Mouse (Mus musculus) neural tube, embryonic 11.5 days (tissue): ENCODE data around the gene Lpin2. TPM values are rescaled to one million over a fixed set of nuclear protein-coding genes. Genes with fewer than 3 reads are reported as not detected.

Source experiments
- ATAC-seq: fragments of 200-750 bp; cut with Nextera tagmentation; 2 replicates; pipeline ENCODE4 v1.8.0; 2017; ENCODE audit warnings: moderate number of reproducible peaks, mild to moderate bottlenecking, moderate TSS enrichment, moderate library complexity; ENCODE audit not compliant: insufficient read depth, low FRiP score, low TSS enrichment
- DNase-seq: peaks from one replicate; pipeline ENCODE4 v3.0.0-alpha.2; 2015; ENCODE audit warnings: low spot score
- H3K27ac ChIP-seq: fragments of 300-500 bp; sonication (generic); 2 replicates; pipeline ENCODE4 v1.5.1; 2014; ENCODE audit warnings: low read depth, mild to moderate bottlenecking, low read length
- H3K27me3 ChIP-seq: fragments of 300-500 bp; sonication (generic); 2 replicates; pipeline ENCODE4 v1.6.1; 2014; ENCODE audit warnings: mild to moderate bottlenecking, low read length, mixed read lengths; ENCODE audit not compliant: control insufficient read depth, insufficient read depth
- H3K36me3 ChIP-seq: fragments of 300-500 bp; sonication (generic); 2 replicates; pipeline ENCODE4 v1.6.1; 2014; ENCODE audit warnings: mild to moderate bottlenecking, low read length, moderate library complexity, mixed read lengths; ENCODE audit not compliant: control insufficient read depth, insufficient read depth
- H3K4me1 ChIP-seq: fragments of 300-500 bp; sonication (generic); 2 replicates; pipeline ENCODE4 v1.6.1; 2014; ENCODE audit warnings: low read length, mixed read lengths; ENCODE audit not compliant: control insufficient read depth, insufficient read depth
- H3K4me2 ChIP-seq: fragments of 300-500 bp; sonication (generic); 2 replicates; pipeline ENCODE4 v1.6.1; 2014; ENCODE audit warnings: low read depth, mild to moderate bottlenecking, moderate library complexity
- H3K4me3 ChIP-seq: fragments of 300-500 bp; sonication (generic); 2 replicates; pipeline ENCODE4 v1.5.1; 2014; ENCODE audit warnings: low read depth, low read length
- H3K9ac ChIP-seq: fragments of 300-500 bp; sonication (generic); 2 replicates; pipeline ENCODE4 v1.6.1; 2014; ENCODE audit warnings: mild to moderate bottlenecking, low read length
- H3K9me3 ChIP-seq: fragments of 300-500 bp; sonication (generic); 2 replicates; pipeline ENCODE4 v1.6.1; 2016; ENCODE audit warnings: low read length; ENCODE audit not compliant: control insufficient read depth
- WGBS: fragments of 180-500 bp; shearing (Covaris S2); extraction: QIAGEN DNeasy Blood & Tissue Kit; methylation state at CpG from one replicate; pipeline ENCODE4 v1.1.7; 2014; 5-methylcytosine and 5-hydroxymethylcytosine counted together
- polyA plus RNA-seq: library from polyadenylated mRNA; unstranded; fragments of >200 nt; fragmentation: Nextera tagmentation; extraction: Ambion mirVana; gene quantifications from 2 replicates; pipeline ENCODE4 v1.2.1, GENCODE M21; 2014

Gene Lpin2
- polyA plus RNA-seq, 1 experiment from 2014 or later = 37.4 TPM

- ATAC-seq (no peak), DNase-seq (no peak)
- H3K27me3 ChIP-seq = no peaks in the 10 kb centered on the region
- H3K9ac ChIP-seq = no peak overlapping the region
- H3K27ac ChIP-seq = no peak overlapping the region
- H3K4me3 ChIP-seq = no peak overlapping the region
- H3K4me1 ChIP-seq = no peaks in the 10 kb centered on the region
- 93% methylated on average over 9 of the region's 9 CpGs for WGBS
- no peak overlapping the region for H3K4me2 ChIP-seq
- no peaks in the 10 kb centered on the region for H3K9me3 ChIP-seq
- peaks cover 11% of the 10 kb centered on the region for H3K36me3 ChIP-seq
Observed at GRCm38 (mm10) chr17:71240811-71241210, 58.5 kb downstream of the Lpin2 start.

DNA sequence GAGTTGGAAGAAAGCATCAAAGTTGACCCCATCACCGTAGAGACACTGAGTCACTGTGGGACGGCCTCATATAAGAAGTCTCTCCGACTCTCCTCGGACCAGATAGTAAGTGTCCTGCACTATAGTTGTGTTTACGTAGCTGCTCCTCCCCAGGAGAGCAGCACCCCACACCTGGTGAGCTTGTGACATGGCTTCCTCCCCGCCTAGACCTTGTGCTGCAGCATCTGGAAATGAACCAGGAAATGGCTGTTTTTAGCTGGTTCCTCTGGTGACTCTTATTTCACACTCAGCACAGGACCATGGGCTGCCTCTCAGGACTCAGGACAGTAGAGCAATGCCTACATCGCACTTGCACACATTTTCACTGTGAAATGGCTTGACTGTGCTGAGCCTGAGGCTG is 60.3 kb downstream of the Lpin2 start:
- 94% methylated on average over 7 of the region's 7 CpGs for WGBS
- no peak for DNase-seq
- no peaks in the 10 kb centered on the region for H3K27me3 ChIP-seq
- no peak overlapping the region for H3K27ac ChIP-seq
- H3K9me3 ChIP-seq = no peaks in the 10 kb centered on the region
- peaks cover 22% of the 10 kb centered on the region for H3K36me3 ChIP-seq
- ATAC-seq = no peak
- H3K4me1 ChIP-seq = no peaks in the 10 kb centered on the region
- H3K4me3 ChIP-seq = no peak overlapping the region
- no peak overlapping the region for H3K9ac ChIP-seq
- no peak overlapping the region for H3K4me2 ChIP-seq

- Histone ChIP-seq H3K9me3 (no peaks in the 10 kb centered on the region), H3K36me3 (peaks cover 22% of the 10 kb centered on the region), H3K4me1 (no peaks in the 10 kb centered on the region), H3K4me3 (no peak overlapping the region), H3K27ac (no peak overlapping the region), H3K9ac (no peak overlapping the region), H3K4me2 (no peak overlapping the region), H3K27me3 (no peaks in the 10 kb centered on the region)
- ATAC-seq (no peak), DNase-seq (no peak)
- 98% methylated on average over 15 of the region's 15 CpGs for WGBS
Observed at GRCm38 (mm10) chr17:71245133-71245532, 62.8 kb downstream of the Lpin2 start.

GRCm38 (mm10) chr17:71246022-71246421 is 63.7 kb downstream of the Lpin2 start:
- Histone ChIP-seq H3K27ac (no peak overlapping the region), H3K4me2 (no peak overlapping the region), H3K9ac (no peak overlapping the region), H3K36me3 (peaks cover 24% of the 10 kb centered on the region), H3K9me3 (no peaks in the 10 kb centered on the region), H3K27me3 (no peaks in the 10 kb centered on the region), H3K4me3 (no peak overlapping the region), H3K4me1 (no peaks in the 10 kb centered on the region)
- WGBS = 96% methylated on average over 4 of the region's 4 CpGs
- ATAC-seq (no peak), DNase-seq (no peak)

DNA sequence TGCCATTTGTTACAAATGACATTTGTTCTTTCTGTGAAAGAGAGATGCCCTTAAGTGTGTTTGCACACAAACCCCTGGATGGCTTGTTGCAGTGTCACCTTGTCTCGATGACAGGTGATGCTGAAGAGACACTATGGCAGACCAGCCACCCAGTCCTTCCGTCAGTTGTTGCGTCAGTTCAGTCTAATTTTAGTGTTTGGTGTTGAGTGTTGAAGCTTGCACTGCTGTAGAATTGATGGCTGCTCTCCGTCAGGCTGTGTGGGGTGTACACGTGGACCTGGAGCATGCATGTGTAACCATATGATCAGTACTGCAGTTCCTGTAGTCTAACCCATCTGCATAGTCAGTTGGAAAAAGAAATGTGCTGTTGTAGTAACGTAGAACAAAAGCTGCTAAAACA is 66.6 kb downstream of the Lpin2 start:
- no peaks in the 10 kb centered on the region for H3K4me1 ChIP-seq
- DNase-seq (no peak), ATAC-seq (no peak)
- no peaks in the 10 kb centered on the region for H3K27me3 ChIP-seq
- no peak overlapping the region for H3K4me2 ChIP-seq
- no peak overlapping the region for H3K4me3 ChIP-seq
- no peak overlapping the region for H3K9ac ChIP-seq
- H3K27ac ChIP-seq = no peak overlapping the region
- 92% methylated on average over 6 of the region's 6 CpGs for WGBS
- no peaks in the 10 kb centered on the region for H3K9me3 ChIP-seq
- peaks cover 13% of the 10 kb centered on the region; the same call in 1 of the 2 replicates for H3K36me3 ChIP-seq

DNA sequence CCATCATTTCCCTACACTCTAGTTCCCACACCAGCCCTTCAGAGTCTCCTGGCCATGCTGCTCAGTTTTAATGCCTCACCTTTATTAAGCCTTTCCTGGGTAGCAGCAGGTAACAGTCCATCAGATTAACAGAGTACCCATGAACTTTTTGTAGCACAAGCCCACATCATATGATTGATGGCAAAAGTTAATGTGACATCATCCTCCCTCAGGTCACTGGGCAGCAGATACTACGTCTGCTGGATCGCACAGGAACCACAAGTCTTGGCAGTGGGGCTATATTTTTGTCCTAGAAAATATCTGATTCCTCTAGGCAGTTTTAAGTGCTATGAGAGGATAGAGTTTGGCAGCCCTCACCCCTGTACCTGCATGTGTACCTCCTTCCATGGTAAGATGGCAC is 67.7 kb downstream of the Lpin2 start:
- 81% methylated on average over 2 of the region's 2 CpGs for WGBS
- Histone ChIP-seq H3K27me3 (no peaks in the 10 kb centered on the region), H3K9ac (no peak overlapping the region), H3K36me3 (peaks cover 13% of the 10 kb centered on the region; the same call in 1 of the 2 replicates), H3K4me2 (no peak overlapping the region), H3K4me3 (no peak overlapping the region), H3K4me1 (no peaks in the 10 kb centered on the region), H3K9me3 (no peaks in the 10 kb centered on the region), H3K27ac (no peak overlapping the region)
- DNase-seq (no peak), ATAC-seq (no peak)

- no peak for DNase-seq
Observed at GRCm38 (mm10) chr17:71250819-71251600, 68.7 kb downstream of the Lpin2 start.

DNA sequence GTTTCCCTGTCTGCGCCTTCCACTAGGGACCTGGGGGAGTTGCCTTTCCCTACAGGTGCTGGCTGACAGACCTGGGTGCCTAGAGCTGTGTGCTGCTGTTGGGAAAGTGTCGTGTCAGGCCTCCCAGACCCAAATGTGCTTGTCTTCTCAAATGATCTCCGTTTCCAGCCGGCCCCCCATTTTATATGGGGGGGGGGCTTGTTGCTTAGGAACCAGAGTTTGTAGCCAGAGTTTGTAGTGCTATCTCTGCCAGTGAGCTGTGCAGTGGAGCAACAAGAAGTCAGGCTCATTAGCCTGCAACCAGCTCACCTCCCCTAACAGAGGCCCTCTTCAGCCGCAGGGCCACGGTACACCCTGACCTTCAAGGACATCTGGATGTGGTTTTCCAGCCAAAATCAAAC is 69.2 kb downstream of the Lpin2 start:
- ATAC-seq = no peak
- 65% methylated on average over 6 of the region's 6 CpGs for WGBS
- no peak overlapping the region for H3K4me3 ChIP-seq
- no peak overlapping the region for H3K9ac ChIP-seq
- no peak overlapping the region for H3K4me2 ChIP-seq
- peaks cover 11% of the 10 kb centered on the region; the same call in 1 of the 2 replicates for H3K36me3 ChIP-seq
- no peaks in the 10 kb centered on the region for H3K4me1 ChIP-seq
- no peaks in the 10 kb centered on the region for H3K9me3 ChIP-seq
- no peak for DNase-seq
- H3K27me3 ChIP-seq = no peaks in the 10 kb centered on the region
- H3K27ac ChIP-seq = no peak overlapping the region

More at GRCm38 (mm10) chr17:71250819-71251600, 68.7 kb downstream of the Lpin2 start:
- Histone ChIP-seq H3K4me1 (no peaks in the 10 kb centered on the region), H3K27ac (no peak overlapping the region), H3K4me2 (no peak overlapping the region), H3K27me3 (no peaks in the 10 kb centered on the region), H3K9ac (no peak overlapping the region), H3K36me3 (peaks cover 13% of the 10 kb centered on the region; the same call in 1 of the 2 replicates), H3K9me3 (no peaks in the 10 kb centered on the region), H3K4me3 (no peak overlapping the region)
- ATAC-seq = no peak
- 88% methylated on average over 16 of the region's 16 CpGs for WGBS

DNA sequence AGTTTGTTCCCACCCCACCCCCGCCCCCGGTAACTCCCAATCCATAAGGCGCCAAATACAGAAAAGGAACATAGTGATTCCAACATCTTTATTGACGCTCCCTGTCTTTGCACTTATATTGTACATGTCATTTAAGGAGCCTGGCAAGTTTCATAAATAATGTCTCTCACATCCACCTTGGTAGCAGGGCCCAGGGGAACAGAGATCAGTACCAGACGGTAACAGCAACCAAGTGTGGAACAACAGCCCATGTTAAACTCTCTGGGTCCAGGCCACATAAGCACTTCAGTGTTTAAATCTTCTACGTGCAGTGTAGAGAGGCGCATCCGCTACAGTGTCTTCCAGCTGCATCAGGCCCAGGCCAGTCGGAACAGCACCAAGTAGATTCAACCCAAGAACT is 69.7 kb downstream of the Lpin2 start:
- H3K27ac ChIP-seq = no peak overlapping the region
- H3K4me1 ChIP-seq = no peaks in the 10 kb centered on the region
- H3K4me2 ChIP-seq = no peak overlapping the region
- H3K9ac ChIP-seq = no peak overlapping the region
- no peak for ATAC-seq
- no peaks in the 10 kb centered on the region for H3K9me3 ChIP-seq
- DNase-seq = no peak
- peaks cover 7% of the 10 kb centered on the region; the same call in 1 of the 2 replicates for H3K36me3 ChIP-seq
- WGBS = 88% methylated on average over 9 of the region's 9 CpGs
- H3K27me3 ChIP-seq = no peaks in the 10 kb centered on the region
- no peak overlapping the region for H3K4me3 ChIP-seq
